Mouse (Mus musculus) hindbrain, embryonic 14.5 days (tissue): ENCODE results near the gene Rasgrf2. TPM values are rescaled to one million over a fixed set of nuclear protein-coding genes. Genes with fewer than 3 reads are reported as not detected.
"Not testable (repeated sequence)": the region's sequence is repeated elsewhere in the genome, so short reads cannot be mapped to it uniquely, and the experiment has no call there.

Source experiments
- ATAC-seq: fragments of 200-750 bp; cut with Nextera tagmentation; 2 replicates; pipeline ENCODE4 v1.8.0; 2017; ENCODE audit warnings: moderate number of reproducible peaks, mild to moderate bottlenecking, moderate TSS enrichment, moderate library complexity; ENCODE audit not compliant: low FRiP score
- DNase-seq: peaks from one replicate; pipeline ENCODE4 v3.0.0-alpha.2; 2015; ENCODE audit warnings: low spot score
- H3K27ac ChIP-seq: fragments of 300-500 bp; sonication (generic); 2 replicates; pipeline ENCODE4 v1.5.1; 2014; ENCODE audit warnings: mild to moderate bottlenecking, moderate library complexity
- H3K27me3 ChIP-seq: fragments of 300-500 bp; sonication (generic); 2 replicates; pipeline ENCODE4 v1.6.1; 2014; ENCODE audit warnings: mild to moderate bottlenecking, low read length, mixed read lengths; ENCODE audit not compliant: control insufficient read depth, insufficient read depth
- H3K36me3 ChIP-seq: fragments of 300-500 bp; sonication (generic); replicated peaks from 2 replicates; pipeline ENCODE4 v1.6.1; 2014; ENCODE audit not compliant: control insufficient read depth, insufficient read depth
- H3K4me1 ChIP-seq: fragments of 300-500 bp; sonication (generic); replicated peaks from 2 replicates; pipeline ENCODE4 v1.6.1; 2014; ENCODE audit warnings: antibody characterized with exemption, low read length, mixed read lengths; ENCODE audit not compliant: control insufficient read depth, insufficient read depth
- H3K4me2 ChIP-seq: fragments of 300-500 bp; sonication (generic); replicated peaks from 2 replicates; pipeline ENCODE4 v1.6.1; 2014; ENCODE audit warnings: mild to moderate bottlenecking, moderate library complexity
- H3K4me3 ChIP-seq: fragments of 300-500 bp; sonication (generic); replicated peaks from 2 replicates; pipeline ENCODE4 v1.5.1; 2014; ENCODE audit warnings: mild to moderate bottlenecking, low read length
- H3K9ac ChIP-seq: fragments of 300-500 bp; sonication (generic); 2 replicates; pipeline ENCODE4 v1.6.1; 2014
- H3K9me3 ChIP-seq: fragments of 300-500 bp; sonication (generic); 2 replicates; pipeline ENCODE4 v1.6.1; 2016; ENCODE audit warnings: low read length; ENCODE audit not compliant: control insufficient read depth
- WGBS: fragments of 180-500 bp; shearing (Covaris S2); extraction: QIAGEN DNeasy Blood & Tissue Kit; methylation state at CpG from one replicate; pipeline ENCODE4 v1.1.7; 2014; 5-methylcytosine and 5-hydroxymethylcytosine counted together
- polyA plus RNA-seq: library from polyadenylated mRNA; unstranded; fragments of >200 nt; fragmentation: Nextera tagmentation; extraction: Ambion mirVana; gene quantifications from 2 replicates; pipeline ENCODE4 v1.2.1, GENCODE M21; 2014

Rasgrf2 gene
- 6.5 and 10.1 TPM in 2 replicates for polyA plus RNA-seq

DNA sequence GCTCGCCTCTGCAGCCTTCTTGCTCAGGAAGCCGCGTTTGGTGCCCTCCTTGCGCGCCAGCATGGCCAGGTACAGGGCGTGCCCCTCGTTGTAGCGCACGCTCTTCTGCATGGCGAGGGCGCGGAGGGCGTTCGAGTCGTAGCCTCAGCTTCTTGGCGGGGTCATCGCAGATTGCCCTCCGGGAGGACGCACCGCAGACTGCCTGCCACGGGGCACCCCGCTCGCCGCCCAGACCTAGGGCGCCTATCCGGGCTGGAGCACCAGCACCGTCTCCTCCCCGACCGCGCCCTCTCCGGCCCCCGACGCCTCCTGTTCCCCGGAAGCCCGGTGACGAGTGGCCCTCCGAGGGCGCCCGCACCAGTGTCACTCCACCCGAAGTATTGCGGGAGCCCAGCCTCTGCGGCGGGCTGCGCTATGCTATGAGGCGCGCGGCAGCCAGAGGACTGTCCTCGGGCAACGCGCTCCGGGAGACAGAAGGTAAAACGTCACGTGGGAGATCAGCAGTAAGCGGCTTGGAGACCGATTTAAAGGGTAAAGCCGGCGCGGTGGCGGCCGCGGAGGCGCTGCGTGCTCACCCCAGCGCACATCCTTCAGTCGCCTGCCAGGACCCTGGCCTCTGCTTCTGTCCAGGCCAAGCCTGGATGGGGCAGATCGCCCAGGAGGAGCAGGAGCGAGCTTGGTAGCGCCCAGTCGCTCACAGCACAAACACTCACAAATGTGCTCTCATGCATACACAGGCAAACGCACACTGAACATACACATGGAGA is at the start of gene Rasgrf2:
Rasgrf2 (minus strand) TSS at position 273 of the 767 bp plus-strand sequence.
- no peak within 1 kb of the TSS for H3K27ac ChIP-seq
- peaks cover 10% of the 10 kb centered on the region; the same call in 1 of the 2 replicates for H3K27me3 ChIP-seq
- H3K9me3 ChIP-seq = no peaks in the 10 kb centered on the region
- 1% methylated on average over 67 of the region's 70 CpGs for WGBS
- H3K9ac ChIP-seq = peak within 1 kb of the TSS; percentile 67
- H3K4me3 ChIP-seq = peak within 1 kb of the TSS; percentile 61
- H3K4me1 ChIP-seq = no peaks in the 10 kb centered on the region
- H3K36me3 ChIP-seq = no peaks in the 10 kb centered on the region
- peak; percentile 47 for DNase-seq
- peak; percentile 89 for ATAC-seq
- peak within 1 kb of the TSS; percentile 89 for H3K4me2 ChIP-seq

GRCm38 (mm10) chr13:92172686-92173085 is 41.2 kb upstream of the Rasgrf2 start:
- H3K27ac ChIP-seq, H3K36me3 ChIP-seq, H3K9me3 ChIP-seq, H3K4me2 ChIP-seq, H3K27me3 ChIP-seq, DNase-seq, H3K9ac ChIP-seq, H3K4me1 ChIP-seq, H3K4me3 ChIP-seq, ATAC-seq: not testable (repeated sequence)
- WGBS = 82% methylated on average over 8 of the region's 8 CpGs

GRCm38 (mm10) chr13:92150551-92150950 is 19.1 kb upstream of the Rasgrf2 start:
- ATAC-seq = peak; percentile 37; the same call in 1 of the 2 replicates
- no peaks in the 10 kb centered on the region for H3K4me1 ChIP-seq
- no peak for DNase-seq
- WGBS = 77% methylated on average over 3 of the region's 3 CpGs
- H3K9ac ChIP-seq = no peak overlapping the region
- no peak overlapping the region for H3K4me2 ChIP-seq
- no peak overlapping the region for H3K27ac ChIP-seq
- H3K9me3 ChIP-seq = peaks cover 8% of the 10 kb centered on the region; the same call in 1 of the 2 replicates
- H3K36me3 ChIP-seq = no peaks in the 10 kb centered on the region
- no peaks in the 10 kb centered on the region for H3K27me3 ChIP-seq
- H3K4me3 ChIP-seq = no peak overlapping the region

DNA sequence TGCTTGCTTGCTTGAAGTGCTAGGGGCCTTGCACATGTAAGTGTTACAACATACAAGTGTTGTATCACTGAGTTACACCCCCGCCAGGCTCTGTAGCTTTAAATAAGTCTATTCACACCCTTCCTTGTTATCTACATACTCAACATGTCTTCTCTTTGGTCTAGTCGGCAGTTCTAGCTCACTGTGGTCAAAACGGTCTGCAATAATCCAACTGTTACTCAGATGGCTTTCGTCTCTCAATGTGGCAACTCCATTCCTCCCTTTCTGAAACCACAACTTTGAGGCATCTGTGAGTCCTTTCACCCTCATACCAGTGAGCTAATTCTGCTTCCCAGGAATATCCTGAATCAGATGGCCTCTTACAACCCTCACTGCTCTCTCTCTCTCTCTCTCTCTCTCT is 17.4 kb upstream of the Rasgrf2 start:
- Histone ChIP-seq H3K36me3 (no peaks in the 10 kb centered on the region), H3K9me3 (peaks cover 23% of the 10 kb centered on the region), H3K4me1 (no peaks in the 10 kb centered on the region), H3K4me3 (no peak overlapping the region), H3K27ac (no peak overlapping the region), H3K9ac (no peak overlapping the region), H3K4me2 (no peak overlapping the region), H3K27me3 (no peaks in the 10 kb centered on the region)
- WGBS = 92% methylated on average over 4 of the region's 4 CpGs
- no peak for ATAC-seq
- no peak for DNase-seq

DNA sequence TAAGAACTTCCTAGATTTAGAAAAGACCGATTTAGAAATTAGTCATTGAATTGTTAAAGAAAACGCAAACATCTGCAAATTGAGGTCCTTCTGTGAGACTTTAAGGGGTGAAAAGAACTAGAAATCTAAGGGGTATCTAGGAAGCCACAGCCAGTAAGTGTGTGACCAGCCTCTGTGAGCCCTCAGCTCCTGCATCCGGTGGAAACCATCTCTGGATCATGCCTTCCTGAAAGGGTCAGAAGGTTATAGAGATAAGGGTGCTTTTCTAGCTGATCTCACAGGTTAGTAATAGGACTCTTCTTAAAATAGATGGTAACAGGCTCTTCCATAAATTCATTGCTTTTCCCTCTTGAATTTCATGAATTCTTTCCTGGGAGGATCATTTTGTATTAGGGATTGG is 3.3 kb upstream of the Rasgrf2 start:
- Histone ChIP-seq H3K9me3 (no peaks in the 10 kb centered on the region), H3K4me2 (no peak overlapping the region), H3K9ac (no peak overlapping the region), H3K27me3 (peaks cover 7% of the 10 kb centered on the region; the same call in 1 of the 2 replicates), H3K27ac (no peak overlapping the region), H3K4me1 (no peaks in the 10 kb centered on the region), H3K4me3 (no peak overlapping the region), H3K36me3 (no peaks in the 10 kb centered on the region)
- ATAC-seq = no peak
- DNase-seq = no peak
- WGBS = 93% methylated on average over 3 of the region's 3 CpGs

- no peak overlapping the region for H3K4me3 ChIP-seq
- H3K36me3 ChIP-seq = no peaks in the 10 kb centered on the region
- no peak overlapping the region for H3K9ac ChIP-seq
- ATAC-seq (no peak), DNase-seq (no peak)
- H3K4me2 ChIP-seq = no peak overlapping the region; the same call in 1 of the 2 replicates
- H3K9me3 ChIP-seq = no peaks in the 10 kb centered on the region
- no peak overlapping the region for H3K27ac ChIP-seq
- WGBS = 71% methylated on average over 2 of the region's 2 CpGs
- peaks cover 10% of the 10 kb centered on the region; the same call in 1 of the 2 replicates for H3K27me3 ChIP-seq
- no peaks in the 10 kb centered on the region for H3K4me1 ChIP-seq
These were observed 1.1 kb upstream of the Rasgrf2 start for GRCm38 (mm10) chr13:92132599-92132998.

DNA sequence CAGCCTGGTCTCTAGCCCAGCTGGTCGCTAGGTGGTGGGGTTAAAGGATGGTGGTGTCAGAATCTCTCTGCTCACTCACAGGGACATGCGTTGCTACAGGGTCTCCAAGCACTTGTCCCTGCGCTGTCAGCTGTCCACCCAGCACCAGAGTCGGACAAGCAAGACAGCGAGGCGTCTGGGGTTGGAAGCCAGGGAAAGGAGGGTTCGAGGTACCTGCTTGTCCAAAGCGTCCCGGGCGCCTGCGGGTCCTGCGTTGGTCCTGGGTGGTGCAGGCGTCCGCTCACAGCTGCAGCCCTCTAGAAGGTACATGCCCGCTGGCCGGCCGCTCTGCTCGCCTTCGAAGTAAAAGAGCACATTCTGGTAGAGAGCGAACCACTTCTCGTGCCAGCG is 467 bp downstream of the Rasgrf2 start:
- H3K9me3 ChIP-seq = no peaks in the 10 kb centered on the region
- peaks cover 10% of the 10 kb centered on the region; the same call in 1 of the 2 replicates for H3K27me3 ChIP-seq
- ATAC-seq = peak; percentile 25
- no peak overlapping the region for H3K27ac ChIP-seq
- peak overlapping the region; percentile 67 for H3K9ac ChIP-seq
- H3K4me2 ChIP-seq = peak overlapping the region; percentile 89
- DNase-seq = no peak
- peak overlapping the region; percentile 61 for H3K4me3 ChIP-seq
- 17% methylated on average over 22 of the region's 22 CpGs for WGBS
- no peaks in the 10 kb centered on the region for H3K4me1 ChIP-seq
- H3K36me3 ChIP-seq = no peaks in the 10 kb centered on the region

- DNase-seq = no peak
- Histone ChIP-seq H3K4me2 (no peak overlapping the region), H3K27ac (no peak overlapping the region), H3K4me3 (no peak overlapping the region), H3K9me3 (no peaks in the 10 kb centered on the region), H3K36me3 (no peaks in the 10 kb centered on the region), H3K27me3 (peaks cover 10% of the 10 kb centered on the region; the same call in 1 of the 2 replicates), H3K9ac (no peak overlapping the region), H3K4me1 (no peaks in the 10 kb centered on the region)
- 80% methylated on average over 4 of the region's 4 CpGs for WGBS
- ATAC-seq = no peak
These were observed 1.6 kb downstream of the Rasgrf2 start for GRCm38 (mm10) chr13:92129877-92130276.

DNA sequence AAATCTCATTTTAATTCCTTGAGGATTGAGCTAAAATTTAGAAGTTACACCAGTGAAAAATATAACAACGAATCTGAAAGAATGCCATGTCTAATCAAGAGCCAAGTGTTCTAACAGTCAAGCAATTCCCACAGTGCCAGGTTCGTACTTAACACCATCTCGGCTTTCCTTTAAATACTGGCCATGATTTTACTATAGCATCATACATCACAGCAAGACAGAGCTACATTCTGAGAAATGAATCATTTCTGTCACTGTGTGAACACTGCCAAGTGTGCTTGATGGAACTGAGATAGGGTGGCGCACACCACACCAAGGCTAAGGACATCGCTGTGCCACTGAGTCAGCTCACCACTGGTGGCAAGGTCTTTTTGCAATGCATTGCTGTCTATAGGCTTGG is 5.6 kb downstream of the Rasgrf2 start:
- Histone ChIP-seq H3K4me1 (no peaks in the 10 kb centered on the region), H3K9ac (no peak overlapping the region), H3K27me3 (peaks cover 10% of the 10 kb centered on the region; the same call in 1 of the 2 replicates), H3K27ac (no peak overlapping the region), H3K4me3 (no peak overlapping the region), H3K36me3 (no peaks in the 10 kb centered on the region), H3K9me3 (no peaks in the 10 kb centered on the region), H3K4me2 (no peak overlapping the region)
- DNase-seq (no peak), ATAC-seq (no peak)
- 95% methylated on average over 5 of the region's 5 CpGs for WGBS
